Mouse (Mus musculus) layer of hippocampus, adult 18-20 months (tissue): Measurements from ENCODE around the gene Cox10. TPM values are rescaled to one million over a fixed set of nuclear protein-coding genes. Genes with fewer than 3 reads are reported as not detected.

Experiments
- DNase-seq, 2 experiments: peaks; one replicate each; pipeline ENCODE4 v3.0.0; 2022; ENCODE audit warnings: low spot score in 2 of 2
- total RNA-seq, 2 experiments: library from RNA; stranded (reverse); gene quantifications; 2 replicates each; pipeline ENCODE4 v1.2.3; 2021

Cox10 gene
- total RNA-seq, 2 experiments from 2014 or later: 23.4 to 25.8 TPM

DNA sequence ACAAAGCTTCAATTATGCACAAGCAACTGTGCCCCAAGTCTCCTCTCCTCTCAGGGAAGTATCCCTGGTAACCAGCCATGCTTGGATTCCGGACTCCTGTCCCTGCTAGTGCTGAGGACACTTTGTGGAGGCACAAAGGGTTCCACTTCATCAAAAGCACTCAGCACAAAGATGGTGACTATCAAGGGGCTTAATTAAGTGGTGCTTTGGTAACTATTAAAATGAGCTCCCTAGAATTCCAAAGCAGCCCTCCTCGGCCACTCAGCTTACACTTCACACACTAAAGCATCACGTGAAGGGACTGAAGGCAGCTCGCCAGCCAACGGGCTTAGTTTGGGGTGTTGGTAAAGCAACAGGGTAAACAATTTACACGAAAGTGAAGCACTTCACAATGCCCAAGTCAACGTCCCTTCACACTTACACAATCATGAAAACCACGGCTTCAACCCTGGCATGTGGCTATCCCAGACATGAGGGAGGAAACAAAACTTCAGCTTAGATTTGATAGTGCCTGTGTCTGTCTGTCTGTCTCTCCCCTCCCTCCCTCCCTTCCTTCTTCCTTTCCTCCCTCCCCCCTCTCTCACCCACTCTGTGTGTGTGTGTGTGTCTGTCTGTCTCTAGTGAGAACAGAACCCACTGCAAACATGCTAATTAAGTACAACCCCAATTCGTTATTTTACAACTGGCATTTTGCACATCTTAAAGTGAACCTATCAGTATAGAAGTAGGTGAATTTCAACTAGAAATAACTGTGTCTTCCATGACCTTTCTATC is 27.9 kb downstream of the Cox10 start:
- no peak for DNase-seq

DNA sequence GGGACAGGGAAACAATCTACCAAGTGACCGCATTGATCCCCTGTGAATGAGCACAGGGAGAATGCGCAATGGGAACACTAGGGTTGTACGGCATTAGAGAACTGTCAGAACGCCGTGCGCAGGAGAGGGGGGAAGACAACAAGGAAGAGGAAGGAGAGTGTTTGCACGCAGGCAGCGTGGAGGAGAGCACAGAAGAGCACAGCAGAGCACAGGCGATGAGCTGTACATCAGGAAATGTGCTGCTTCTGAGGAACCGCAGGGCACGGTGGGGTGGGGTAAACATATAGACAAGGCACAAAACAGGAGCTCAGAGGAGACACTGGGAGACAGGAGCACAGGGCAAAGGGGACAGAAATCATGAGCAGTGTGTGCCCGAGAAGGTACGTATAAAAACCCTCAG is 31.8 kb downstream of the Cox10 start:
- DNase-seq: no peak

DNA sequence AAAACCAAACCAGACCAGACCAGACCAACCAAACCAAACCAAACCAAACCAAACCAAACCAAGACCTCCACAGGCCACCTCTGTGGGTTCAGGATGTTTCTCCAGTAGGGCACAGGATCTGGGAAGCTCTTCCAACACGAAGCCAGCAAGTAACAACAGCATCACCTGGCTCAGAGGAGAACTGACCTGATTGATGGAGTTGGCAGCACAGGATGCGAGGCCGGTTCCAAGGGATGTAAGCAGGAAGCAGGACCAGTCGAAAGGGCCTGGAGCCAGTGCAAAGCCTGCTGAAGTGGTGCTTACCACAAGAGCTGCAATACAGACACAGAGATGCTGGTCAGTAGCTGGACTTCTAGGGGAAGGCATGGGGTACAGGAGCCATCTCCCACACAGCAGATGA is 34.2 kb downstream of the Cox10 start:
- no peak for DNase-seq

DNA sequence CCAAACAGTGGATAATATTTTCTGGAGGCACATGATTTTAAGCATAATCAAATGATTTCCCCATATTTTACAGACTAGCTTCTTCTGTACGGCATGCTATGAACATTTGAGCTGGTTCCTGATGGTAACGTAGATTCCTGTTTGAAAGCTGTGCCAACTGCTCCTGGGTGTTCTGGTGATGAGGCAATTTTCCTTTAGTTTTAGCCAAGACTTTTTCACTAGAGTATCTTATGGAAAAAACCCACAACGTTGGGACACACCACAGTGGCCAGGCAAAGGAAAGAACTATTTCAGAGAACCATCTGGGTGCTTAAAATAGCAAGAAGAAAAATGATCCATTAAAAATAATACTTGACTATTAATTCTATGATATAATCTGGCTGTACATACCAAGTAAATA is 35.2 kb downstream of the Cox10 start:
- peak in 1 of 2 experiments; percentile 33 for DNase-seq

DNA sequence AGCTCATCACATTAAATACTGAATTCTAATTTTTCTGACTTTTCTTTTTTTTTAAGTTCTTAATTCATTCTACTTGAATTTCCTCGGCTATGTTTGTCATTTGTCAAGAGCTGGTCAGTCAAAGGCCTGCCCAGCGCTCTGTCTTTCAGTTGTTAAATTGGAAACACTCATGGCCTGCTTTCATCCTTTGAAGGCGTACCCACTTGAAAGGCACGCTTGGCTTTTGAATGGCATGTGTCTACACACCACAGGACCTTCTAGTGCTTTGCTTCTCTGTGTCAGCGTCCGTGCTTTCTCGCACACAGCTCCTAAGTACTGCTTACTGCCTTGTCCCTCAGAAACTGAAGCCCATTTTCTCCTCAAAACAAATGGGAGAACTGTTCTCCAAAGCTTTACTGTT is 38.0 kb downstream of the Cox10 start:
- DNase-seq: no peak

GRCm38 (mm10) chr11:64039600-64039999 is 39.7 kb downstream of the Cox10 start:
- DNase-seq: no peak

DNA sequence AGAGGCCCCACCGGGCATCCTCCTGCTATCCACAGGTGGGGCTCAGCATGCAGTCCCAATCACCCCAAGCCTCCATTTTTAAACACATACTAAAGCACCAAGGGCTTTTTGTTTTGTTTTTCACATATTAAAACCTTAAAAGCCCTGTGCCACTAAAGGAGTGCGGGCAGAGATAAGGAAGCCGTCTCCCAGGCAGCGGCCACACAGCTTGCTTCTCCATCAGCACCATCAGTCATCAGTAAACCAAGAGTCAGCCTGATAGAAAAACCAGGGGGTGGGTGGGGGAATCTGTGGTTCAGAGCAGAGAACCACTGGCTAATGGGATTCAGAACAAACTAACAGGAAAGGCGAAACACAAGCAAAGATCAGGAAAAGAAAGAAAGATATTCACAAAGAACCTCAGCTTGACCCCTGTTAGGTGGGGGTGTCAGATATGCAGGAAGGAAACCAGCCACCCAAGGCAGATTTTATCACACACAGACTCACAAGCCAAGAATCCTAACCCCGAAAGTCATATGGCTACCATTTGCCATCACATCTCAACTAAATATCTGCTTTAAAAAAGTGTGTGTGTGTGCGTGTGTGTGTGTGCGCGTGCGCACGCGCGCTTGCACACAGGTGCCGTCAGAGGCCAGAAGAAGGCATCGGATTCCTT is 41.7 kb downstream of the Cox10 start:
- DNase-seq: no peak

- DNase-seq: no peak
These were observed 43.0 kb downstream of the Cox10 start for GRCm38 (mm10) chr11:64036306-64036705.

GRCm38 (mm10) chr11:64035709-64036108 is 43.6 kb downstream of the Cox10 start:
- no peak for DNase-seq

GRCm38 (mm10) chr11:64034686-64035085 is 44.6 kb downstream of the Cox10 start:
- DNase-seq: no peak

DNA sequence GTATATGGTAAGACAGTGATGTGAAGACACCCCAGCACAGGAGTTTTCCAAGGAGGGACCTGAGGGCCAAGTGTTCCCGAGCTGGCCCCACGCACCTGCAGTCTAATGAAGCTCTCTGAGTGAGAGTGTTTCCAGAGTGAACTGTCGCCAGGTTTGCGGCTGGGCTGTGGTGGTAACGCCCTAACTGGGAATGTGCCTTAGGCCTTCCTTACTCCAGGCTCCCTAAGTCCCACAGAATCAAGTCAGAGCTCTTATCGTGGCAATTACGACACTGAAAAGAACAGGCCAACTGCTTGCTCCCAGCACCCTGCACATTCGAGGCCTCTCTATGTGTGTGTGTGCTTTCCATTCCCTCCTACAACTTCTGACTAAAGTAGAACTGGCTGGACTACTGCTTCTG is 51.8 kb downstream of the Cox10 start:
- no peak for DNase-seq

DNA sequence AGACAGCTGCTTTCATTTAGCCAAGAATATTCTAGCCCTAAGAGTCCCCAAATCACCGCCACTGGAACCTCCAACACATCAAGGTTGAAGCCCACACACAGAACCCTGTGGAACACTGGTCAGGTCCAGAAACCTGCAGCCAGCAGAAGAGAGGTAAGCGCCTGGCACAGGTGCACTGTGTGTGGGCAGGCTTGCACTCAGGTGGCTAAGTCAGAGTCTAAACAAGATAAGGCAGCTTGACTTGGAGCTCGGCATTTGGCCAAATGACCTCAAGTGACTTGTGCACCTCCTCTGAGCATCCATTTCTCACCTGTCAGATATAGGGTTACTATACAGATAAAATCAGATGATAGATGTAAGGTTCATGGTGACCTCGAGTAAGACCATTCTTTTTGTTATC is 53.4 kb downstream of the Cox10 start:
- DNase-seq: no peak

DNA sequence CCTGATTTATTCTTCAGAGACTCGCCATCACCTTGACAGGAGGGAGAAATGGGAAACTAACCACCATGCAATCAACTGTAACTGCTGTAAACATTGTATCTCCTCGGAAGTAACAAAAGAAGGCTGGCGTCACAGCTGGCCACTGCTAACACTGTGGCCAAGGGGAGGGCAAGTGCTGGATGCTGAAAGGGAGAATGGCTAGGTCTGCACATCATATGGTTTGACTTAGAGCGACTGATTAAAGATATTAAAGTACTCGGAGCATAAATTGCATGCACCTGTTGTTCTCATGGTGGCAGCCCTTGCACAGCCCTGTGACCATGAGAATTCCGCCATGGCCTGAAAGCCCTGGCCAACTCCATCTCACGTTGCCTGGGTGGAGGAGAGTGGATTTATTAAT is 54.7 kb downstream of the Cox10 start:
- DNase-seq: no peak

GRCm38 (mm10) chr11:64023380-64023981 is 55.8 kb downstream of the Cox10 start:
- no peak for DNase-seq

DNA sequence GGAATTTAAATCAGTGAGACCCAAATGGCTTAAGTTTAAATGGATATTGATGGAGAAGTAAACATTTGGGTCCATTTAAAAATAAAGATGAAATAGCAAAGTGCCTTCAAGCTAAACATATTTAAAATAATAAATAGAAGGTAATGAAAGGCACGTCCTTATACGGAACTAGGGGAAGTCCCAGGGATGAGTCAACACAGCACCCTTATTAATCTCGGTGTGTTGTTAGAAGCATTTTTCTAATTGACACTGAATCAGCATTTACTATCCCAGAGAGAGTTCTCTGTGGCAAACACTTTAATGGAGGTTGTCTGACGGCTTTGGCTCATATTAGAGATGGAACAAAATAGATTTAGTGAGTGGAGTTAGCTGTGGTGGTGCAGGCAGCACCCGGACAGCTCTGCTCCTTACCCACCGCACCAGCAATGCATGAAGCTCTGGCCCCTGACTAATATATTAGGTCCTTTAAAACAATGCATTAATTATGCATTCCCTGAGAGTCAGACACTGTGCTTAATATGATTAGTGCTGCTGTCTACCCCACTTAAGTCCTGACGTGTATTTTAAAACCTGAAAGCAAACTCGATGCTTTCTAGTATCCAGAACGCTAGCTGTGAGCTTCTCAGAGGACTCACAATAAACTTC is 56.7 kb downstream of the Cox10 start:
- DNase-seq: no peak

- DNase-seq: no peak
These were observed 60.0 kb downstream of the Cox10 start for GRCm38 (mm10) chr11:64019235-64019634.

GRCm38 (mm10) chr11:64018165-64018564 is 61.1 kb downstream of the Cox10 start:
- no peak for DNase-seq

- DNase-seq: no peak
These were observed 64.0 kb downstream of the Cox10 start for GRCm38 (mm10) chr11:64015309-64015708.

GRCm38 (mm10) chr11:64010724-64011496 is 68.4 kb downstream of the Cox10 start:
- no peak for DNase-seq

GRCm38 (mm10) chr11:64004152-64004551 is 75.1 kb downstream of the Cox10 start:
- no peak for DNase-seq

DNA sequence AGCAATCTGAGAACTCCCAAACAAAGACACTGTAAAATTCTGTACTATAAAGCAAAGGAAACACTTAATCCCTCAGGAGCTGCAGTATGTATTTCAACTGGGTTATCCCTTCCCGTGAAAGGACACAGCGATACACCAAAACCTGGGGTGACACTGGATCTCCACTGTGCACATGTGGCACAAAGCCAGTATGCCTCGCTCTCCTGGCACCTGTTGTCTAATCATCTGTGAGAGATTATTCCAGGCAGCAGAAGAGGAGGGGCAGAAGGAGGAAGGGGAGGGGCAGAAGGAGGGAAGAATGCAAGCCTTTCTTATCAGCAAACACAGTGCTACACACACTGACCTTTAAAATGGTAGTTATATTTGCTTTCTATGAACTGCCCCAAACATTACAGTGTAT is 75.8 kb downstream of the Cox10 start:
- DNase-seq: no peak
